Mouse (Mus musculus) G1E (cell line): ENCODE data around the gene Oas3. TPM values are rescaled to one million over a fixed set of nuclear protein-coding genes. Genes with fewer than 3 reads are reported as not detected.

Source experiments
- ATAC-seq: 2 replicates; pipeline ENCODE4 v1.8.0; 2016; ENCODE audit warnings: mild to moderate bottlenecking; ENCODE audit not compliant: insufficient number of reproducible peaks, poor library complexity, low FRiP score, severe bottlenecking; ENCODE audit errors: extremely low read depth
- DNase-seq: peaks from one replicate; pipeline ENCODE4 v3.0.0; 2012; ENCODE audit warnings: low spot score
- H3K27me3 ChIP-seq: 2 replicates; pipeline ENCODE4 v1.6.1; 2012; ENCODE audit warnings: mild to moderate bottlenecking, low read length, inconsistent platforms; ENCODE audit not compliant: insufficient read depth
- H3K36me3 ChIP-seq: replicated peaks from 2 replicates; pipeline ENCODE3; 2012; ENCODE audit warnings: mild to moderate bottlenecking, inconsistent platforms
- H3K4me1 ChIP-seq: 2 replicates; pipeline ENCODE4 v1.6.1; 2012; ENCODE audit warnings: low read depth, low read length, inconsistent platforms, mixed read lengths; ENCODE audit not compliant: insufficient read depth
- H3K4me3 ChIP-seq: 2 replicates; pipeline ENCODE4 v1.5.1; 2012; ENCODE audit warnings: low read depth, mild to moderate bottlenecking, inconsistent platforms, low read length, moderate library complexity, mixed read lengths
- H3K9me3 ChIP-seq: replicated peaks from 2 replicates; pipeline ENCODE4 v1.6.1; 2012; ENCODE audit warnings: inconsistent platforms
- CTCF ChIP-seq: IDR thresholded peaks from 2 replicates; pipeline ENCODE4 v1.5.1; 2012; ENCODE audit warnings: low read depth, low read length, inconsistent platforms, mixed read lengths
- GATA1 ChIP-seq: IDR thresholded peaks from 2 replicates; pipeline ENCODE4 v1.6.1; 2012; ENCODE audit warnings: borderline replicate concordance, low read length, inconsistent platforms, mixed read lengths
- GATA2 ChIP-seq: IDR thresholded peaks from 2 replicates; pipeline ENCODE4 v1.6.1; 2012; ENCODE audit warnings: low read depth, low read length, inconsistent platforms, borderline replicate concordance
- POLR2AphosphoS5 ChIP-seq: IDR thresholded peaks from 2 replicates; pipeline ENCODE4 v1.6.1; 2012; ENCODE audit warnings: low read depth, low read length, inconsistent platforms; ENCODE audit not compliant: insufficient replicate concordance
- TAL1 ChIP-seq: conservative IDR thresholded peaks from 2 replicates; pipeline ENCODE4 v1.6.1; 2012; ENCODE audit warnings: low read depth, low read length, inconsistent platforms, mixed read lengths
- polyA plus RNA-seq: library from polyadenylated mRNA; stranded (reverse); fragments of >175 nt; gene quantifications from 2 replicates; pipeline ENCODE4 v1.2.3, GENCODE M21; 2012
- total RNA-seq, 2 experiments: library from RNA; stranded (forward) in 1 of 2; stranded (reverse) in 1 of 2; fragments of 200-1000 nt in 1 of 2; fragments of >200 nt in 1 of 2; fragmentation: Nextera tagmentation in 1 of 2; gene quantifications; 2 replicates each; pipeline ENCODE4 v1.2.3; 2014 to 2017

Oas3 gene
- total and polyA plus RNA-seq, 3 experiments, result 0.26 to 2.0 (median 0.60) TPM

DNA sequence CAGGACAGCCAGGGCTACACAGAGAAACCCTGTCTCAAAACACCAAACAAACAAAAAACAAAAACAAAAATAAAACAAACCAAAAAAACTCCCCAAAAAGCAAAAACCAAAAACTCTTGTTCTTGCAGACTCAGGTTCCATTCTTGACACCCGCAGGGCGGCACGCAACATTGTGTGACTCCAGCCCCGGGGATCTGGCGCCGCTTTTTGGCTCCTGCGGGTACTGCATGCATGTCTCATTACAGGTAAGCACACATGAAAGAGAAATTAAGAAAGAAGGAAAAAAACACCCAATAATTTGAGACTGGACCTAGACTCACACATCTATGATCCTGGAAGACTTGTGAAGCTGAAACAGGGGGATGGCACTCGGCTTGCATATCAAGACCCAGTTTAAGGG lies 12.5 kb downstream of the Oas3 start:
- Histone ChIP-seq H3K27me3 (peaks cover 11% of the 10 kb centered on the region; the same call in 1 of the 2 replicates), H3K9me3 (no peaks in the 10 kb centered on the region), H3K36me3 (no peaks in the 10 kb centered on the region), H3K4me1 (no peaks in the 10 kb centered on the region), H3K4me3 (no peak overlapping the region)
- ATAC-seq, result no peak
- no peak for TF ChIP-seq GATA2
- no peak for TF ChIP-seq CTCF
- no peak for TF ChIP-seq TAL1
- no peak for TF ChIP-seq POLR2AphosphoS5
- TF ChIP-seq GATA1, result no peak
- DNase-seq, result no peak

DNA sequence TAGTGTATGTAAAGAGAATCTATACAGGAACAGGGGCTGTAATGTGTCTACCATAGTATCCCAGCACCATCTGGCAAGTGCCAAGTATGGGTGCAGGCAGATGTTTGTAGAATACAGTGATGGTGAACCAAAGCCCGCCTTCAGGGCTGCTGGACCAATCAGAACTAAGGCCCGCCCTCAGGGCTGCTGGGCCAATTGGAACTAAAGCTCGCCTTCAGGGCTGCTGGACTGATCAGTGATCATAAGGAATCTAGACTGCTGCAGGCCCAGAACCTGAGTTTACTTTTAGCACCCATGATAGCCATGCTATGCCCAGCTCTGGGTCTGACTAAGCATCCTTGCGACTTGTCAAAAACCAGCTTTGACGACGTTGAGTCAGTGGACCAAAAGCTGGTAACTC lies 15.6 kb downstream of the Oas3 start:
- H3K4me3 ChIP-seq, result no peak overlapping the region
- ATAC-seq, result no peak
- no peaks in the 10 kb centered on the region for H3K36me3 ChIP-seq
- DNase-seq, result no peak
- no peaks in the 10 kb centered on the region for H3K9me3 ChIP-seq
- H3K4me1 ChIP-seq, result no peaks in the 10 kb centered on the region
- TF ChIP-seq GATA2 (no peak), TAL1 (no peak), GATA1 (no peak), POLR2AphosphoS5 (no peak), CTCF (no peak)
- H3K27me3 ChIP-seq, result peaks cover 14% of the 10 kb centered on the region; the same call in 1 of the 2 replicates

DNA sequence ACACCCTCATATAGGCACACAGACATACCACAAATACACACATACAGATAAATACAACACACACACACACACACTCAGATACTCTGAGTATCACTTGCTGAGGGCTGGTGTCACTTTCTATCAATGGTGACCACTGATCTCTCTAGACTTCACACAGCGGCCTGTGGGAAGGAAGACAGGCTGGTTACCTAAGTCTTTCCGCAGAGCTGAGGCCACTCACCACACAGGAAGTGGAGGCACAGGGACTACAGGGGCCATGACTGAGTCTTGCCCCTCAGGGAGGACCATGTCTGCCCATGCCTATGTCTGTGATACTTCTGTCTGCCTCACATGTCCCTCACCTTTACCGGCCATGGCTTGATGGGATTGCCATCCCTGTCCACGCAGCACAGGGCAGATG lies 23.2 kb downstream of the Oas3 start:
- Histone ChIP-seq H3K4me1 (peaks cover 9% of the 10 kb centered on the region), H3K27me3 (peaks cover 17% of the 10 kb centered on the region), H3K36me3 (no peaks in the 10 kb centered on the region), H3K4me3 (peak overlapping the region; percentile 20; the same call in 1 of the 2 replicates), H3K9me3 (no peaks in the 10 kb centered on the region)
- TF ChIP-seq CTCF, result no peak
- no peak for TF ChIP-seq GATA1
- no peak for TF ChIP-seq POLR2AphosphoS5
- TF ChIP-seq GATA2, result no peak
- TF ChIP-seq TAL1, result no peak
- no peak for DNase-seq
- ATAC-seq, result no peak

DNA sequence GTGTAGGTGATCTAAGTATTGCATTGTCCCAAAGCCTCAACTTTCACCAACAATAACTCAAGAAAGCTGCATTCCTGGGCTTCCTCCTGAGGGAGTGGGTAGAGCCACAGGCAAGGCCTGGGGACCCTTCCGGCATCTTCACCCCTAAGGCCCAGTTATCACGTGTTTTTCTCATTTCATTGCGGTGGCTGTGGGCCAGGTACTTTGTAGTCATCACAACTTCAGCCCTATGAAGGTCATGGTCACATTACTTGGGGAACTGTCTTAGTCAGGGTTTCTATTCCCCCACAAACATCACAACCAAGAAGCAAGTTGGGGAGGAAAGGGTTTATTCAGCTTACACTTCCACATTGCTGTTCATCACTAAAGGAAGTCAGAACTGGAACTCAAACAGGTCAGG lies 24.7 kb downstream of the Oas3 start:
- ATAC-seq, result no peak
- Histone ChIP-seq H3K9me3 (no peaks in the 10 kb centered on the region), H3K27me3 (peaks cover 14% of the 10 kb centered on the region), H3K4me1 (peaks cover 9% of the 10 kb centered on the region), H3K4me3 (no peak overlapping the region), H3K36me3 (no peaks in the 10 kb centered on the region)
- no peak for TF ChIP-seq GATA2
- no peak for TF ChIP-seq CTCF
- no peak for TF ChIP-seq GATA1
- TF ChIP-seq POLR2AphosphoS5, result no peak
- TF ChIP-seq TAL1, result no peak
- no peak for DNase-seq

DNA sequence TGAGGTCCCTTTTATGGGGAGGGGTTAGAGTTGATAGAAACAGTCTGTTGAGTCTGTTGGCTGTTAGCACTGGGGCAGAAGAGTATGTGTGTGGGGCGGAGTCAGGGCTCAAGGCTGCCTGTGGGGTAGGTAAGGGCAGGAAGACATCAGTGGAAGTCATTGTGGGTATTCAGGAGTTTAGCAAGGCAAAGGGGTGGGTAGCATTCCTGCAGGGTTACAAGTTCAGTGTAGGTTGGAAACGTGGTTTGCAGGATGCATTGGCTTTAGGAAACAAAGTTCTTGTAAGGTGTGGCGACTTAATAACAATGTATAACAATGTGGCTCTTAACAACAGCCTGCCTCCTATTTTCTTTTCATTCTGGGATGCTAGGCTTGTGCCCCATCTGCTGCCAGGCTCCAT lies 26.3 kb downstream of the Oas3 start:
- no peak for ATAC-seq
- Histone ChIP-seq H3K4me1 (peaks cover 9% of the 10 kb centered on the region), H3K9me3 (no peaks in the 10 kb centered on the region), H3K36me3 (no peaks in the 10 kb centered on the region), H3K4me3 (no peak overlapping the region), H3K27me3 (peaks cover 14% of the 10 kb centered on the region)
- DNase-seq, result no peak
- TF ChIP-seq GATA2, result no peak
- TF ChIP-seq CTCF, result no peak
- no peak for TF ChIP-seq POLR2AphosphoS5
- no peak for TF ChIP-seq GATA1
- no peak for TF ChIP-seq TAL1

DNA sequence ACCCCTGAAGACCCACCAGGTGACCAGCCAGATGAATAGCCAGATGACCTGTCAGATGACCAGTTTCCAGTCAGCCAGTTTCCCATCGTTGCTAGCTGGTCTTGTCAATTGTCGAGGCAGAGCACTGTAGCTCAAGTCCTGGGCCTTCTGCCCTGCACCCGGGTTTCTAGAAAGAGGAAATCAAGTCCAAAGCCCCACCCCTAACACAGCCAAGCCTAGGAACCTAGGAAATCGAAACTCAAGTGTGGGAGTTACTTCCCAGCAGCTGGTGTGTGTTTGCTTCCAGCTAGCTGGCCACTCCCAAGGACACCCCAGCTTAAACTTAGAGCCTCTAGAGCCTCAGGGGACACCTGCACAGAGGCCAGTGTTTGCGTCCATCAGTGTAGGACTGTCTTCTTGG lies 27.8 kb downstream of the Oas3 start, which contains the start of gene Oas2:
Oas2 (minus strand) TSS at position 166 of the 400 bp plus-strand sequence.
- Histone ChIP-seq H3K36me3 (no peaks in the 10 kb centered on the region), H3K4me3 (peak within 1 kb of the TSS; percentile 24; the same call in 1 of the 2 replicates), H3K27me3 (peaks cover 14% of the 10 kb centered on the region), H3K9me3 (no peaks in the 10 kb centered on the region), H3K4me1 (peaks cover 9% of the 10 kb centered on the region)
- TF ChIP-seq CTCF (no peak), POLR2AphosphoS5 (no peak), GATA1 (no peak), TAL1 (no peak), GATA2 (no peak)
- DNase-seq (no peak), ATAC-seq (no peak)
